Mouse (Mus musculus) spleen, adult 2 months (tissue): ENCODE measurements around the gene Cabp7.

Experiments used
- CTCF ChIP-seq: fragments of 200-500 bp; IDR thresholded peaks from 2 replicates; pipeline ENCODE4 v1.5.1; 2011; ENCODE audit warnings: mild to moderate bottlenecking, inconsistent platforms; ENCODE audit not compliant: insufficient read depth, insufficient read length, insufficient replicate concordance; ENCODE audit errors: extremely low read depth
- POLR2A ChIP-seq: fragments of 200-500 bp; IDR thresholded peaks from 2 replicates; pipeline ENCODE4 v1.6.1; 2011; ENCODE audit warnings: low read depth, low read length, inconsistent platforms

DNA sequence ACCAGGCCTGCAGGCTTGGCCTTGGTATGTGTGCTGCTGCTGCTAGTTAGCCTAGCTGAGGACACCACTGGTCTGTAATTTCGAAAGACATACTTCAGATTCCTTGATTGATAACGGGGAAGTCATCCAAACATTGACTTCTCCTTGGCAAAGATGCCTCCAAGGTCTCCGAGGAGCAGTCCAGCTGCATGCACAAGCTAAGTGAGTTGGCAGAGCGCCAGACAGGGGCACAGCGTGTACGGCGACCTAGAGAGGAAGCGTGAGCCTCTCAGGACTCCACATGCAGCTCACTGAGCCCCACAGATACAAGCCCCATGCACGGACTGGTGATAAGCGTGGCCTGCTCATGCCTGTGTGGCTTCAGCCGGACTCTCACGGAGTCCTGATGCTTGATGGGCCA, 17.0 kb downstream of the Cabp7 start:
- TF ChIP-seq CTCF (no peak), POLR2A (no peak)
